Mouse (Mus musculus): ENCODE results near the gene Hexb. TPM values are rescaled to one million over a fixed set of nuclear protein-coding genes. Genes with fewer than 3 reads are reported as not detected.

Gene Hexb
- polyA plus RNA-seq, 1 experiment from 2014 or later = 45.2 TPM

GRCm38 (mm10) chr13:97239343-97240180 lies 41.4 kb upstream of the Hexb start:
- H3K27ac ChIP-seq (replicated peaks) = peak overlapping the region; percentile 95
- peak; percentile 43; the same call in 1 of the 2 replicates for ATAC-seq (ENCODE audit: low FRiP score, low read depth)
- no peaks in the 10 kb centered on the region for H3K27me3 ChIP-seq
- no peaks in the 10 kb centered on the region for H3K9me3 ChIP-seq
- peak overlapping the region; percentile 86 for H3K4me3 ChIP-seq
- no peaks in the 10 kb centered on the region for H3K36me3 ChIP-seq
- H3K4me1 ChIP-seq (replicated peaks) = peaks cover 58% of the 10 kb centered on the region
- peak overlapping the region; percentile 91 for H3K4me2 ChIP-seq
- no peak overlapping the region for H3K9ac ChIP-seq
- 4% methylated on average over 23 of the region's 23 CpGs for WGBS

- ATAC-seq (ENCODE audit: low FRiP score, low read depth) = no peak
- H3K4me1 ChIP-seq (replicated peaks) = peaks cover 46% of the 10 kb centered on the region
Observed at GRCm38 (mm10) chr13:97238181-97238981, 40.2 kb upstream of the Hexb start.

GRCm38 (mm10) chr13:97237700-97238099 lies 39.5 kb upstream of the Hexb start:
- Histone ChIP-seq H3K36me3 (no peaks in the 10 kb centered on the region), H3K9me3 (no peaks in the 10 kb centered on the region), H3K4me2 (no peak overlapping the region), H3K4me1 (replicated peaks) (peaks cover 40% of the 10 kb centered on the region), H3K27me3 (no peaks in the 10 kb centered on the region), H3K4me3 (no peak overlapping the region), H3K9ac (no peak overlapping the region), H3K27ac (replicated peaks) (peak overlapping the region; percentile 5; the same call in 1 of the 2 replicates)
- 21% methylated on average over 3 of the region's 3 CpGs for WGBS
- ATAC-seq (ENCODE audit: low FRiP score, low read depth) = no peak

More at GRCm38 (mm10) chr13:97238181-97238981, 40.2 kb upstream of the Hexb start:
- Histone ChIP-seq H3K9me3 (no peaks in the 10 kb centered on the region), H3K4me3 (no peak overlapping the region), H3K27ac (replicated peaks) (peak overlapping the region; percentile 95; the same call in 1 of the 2 replicates), H3K4me2 (no peak overlapping the region), H3K36me3 (no peaks in the 10 kb centered on the region), H3K9ac (no peak overlapping the region), H3K27me3 (no peaks in the 10 kb centered on the region)
- WGBS = 58% methylated on average over 16 of the region's 16 CpGs

- no peak overlapping the region for H3K9ac ChIP-seq
- no peak for ATAC-seq (ENCODE audit: low FRiP score, low read depth)
- H3K27ac ChIP-seq (replicated peaks) = no peak overlapping the region
- no peaks in the 10 kb centered on the region for H3K27me3 ChIP-seq
- no peak overlapping the region for H3K4me3 ChIP-seq
- peaks cover 32% of the 10 kb centered on the region for H3K4me1 ChIP-seq (replicated peaks)
- H3K4me2 ChIP-seq = no peak overlapping the region
- H3K36me3 ChIP-seq = no peaks in the 10 kb centered on the region
- WGBS = 46% methylated on average over 6 of the region's 6 CpGs
- H3K9me3 ChIP-seq = no peaks in the 10 kb centered on the region
Observed at GRCm38 (mm10) chr13:97235911-97236310, 37.8 kb upstream of the Hexb start.

- Histone ChIP-seq H3K4me3 (peak overlapping the region; percentile 42), H3K27me3 (no peaks in the 10 kb centered on the region), H3K36me3 (no peaks in the 10 kb centered on the region), H3K4me2 (peak overlapping the region; percentile 68), H3K9me3 (no peaks in the 10 kb centered on the region), H3K9ac (peak overlapping the region; percentile 49; the same call in 1 of the 2 replicates), H3K27ac (replicated peaks) (no peak overlapping the region), H3K4me1 (replicated peaks) (peaks cover 25% of the 10 kb centered on the region)
- 16% methylated on average over 17 of the region's 17 CpGs for WGBS
- peak; percentile 83; the same call in 1 of the 2 replicates for ATAC-seq (ENCODE audit: low FRiP score, low read depth)
Observed at GRCm38 (mm10) chr13:97234785-97235417, 36.7 kb upstream of the Hexb start.

- Histone ChIP-seq H3K4me3 (no peak overlapping the region), H3K4me2 (no peak overlapping the region), H3K36me3 (no peaks in the 10 kb centered on the region), H3K9ac (no peak overlapping the region), H3K27me3 (no peaks in the 10 kb centered on the region), H3K9me3 (no peaks in the 10 kb centered on the region), H3K4me1 (replicated peaks) (peaks cover 8% of the 10 kb centered on the region; the same call in 1 of the 2 replicates), H3K27ac (replicated peaks) (no peak overlapping the region)
- ATAC-seq (ENCODE audit: low FRiP score, low read depth) = no peak
- WGBS = 74% methylated on average over 2 of the region's 2 CpGs
Observed at GRCm38 (mm10) chr13:97233092-97233491, 34.9 kb upstream of the Hexb start.

- Histone ChIP-seq H3K9ac (no peak overlapping the region), H3K4me1 (replicated peaks) (0 out of 2 replicates have a peak, but pooled peaks cover 5% of the 10 kb centered on the region), H3K9me3 (no peaks in the 10 kb centered on the region), H3K36me3 (no peaks in the 10 kb centered on the region), H3K27me3 (no peaks in the 10 kb centered on the region), H3K27ac (replicated peaks) (no peak overlapping the region), H3K4me2 (no peak overlapping the region), H3K4me3 (no peak overlapping the region)
- WGBS = 81% methylated on average over 3 of the region's 3 CpGs
- ATAC-seq (ENCODE audit: low FRiP score, low read depth) = no peak
Observed at GRCm38 (mm10) chr13:97230101-97230500, 31.9 kb upstream of the Hexb start.

- whole genome bisulfite sequencing = 93% methylated on average over 3 of the region's 3 CpGs
- ATAC-seq (ENCODE audit: low FRiP score, low read depth) = no peak
- no peaks in the 10 kb centered on the region for H3K9me3 ChIP-seq
- H3K27ac ChIP-seq (replicated peaks) = no peak overlapping the region
- H3K4me1 ChIP-seq (replicated peaks) = 0 out of 2 replicates have a peak, but pooled peaks cover 4% of the 10 kb centered on the region
- H3K27me3 ChIP-seq = no peaks in the 10 kb centered on the region
- H3K36me3 ChIP-seq = no peaks in the 10 kb centered on the region
- H3K4me3 ChIP-seq = no peak overlapping the region
- H3K4me2 ChIP-seq = no peak overlapping the region
- no peak overlapping the region for H3K9ac ChIP-seq
Observed at GRCm38 (mm10) chr13:97227795-97228194, 29.6 kb upstream of the Hexb start.

- 78% methylated on average over 17 of the region's 17 CpGs for WGBS
- no peak for ATAC-seq (ENCODE audit: low FRiP score, low read depth)
- no peak overlapping the region for H3K9ac ChIP-seq
- H3K4me1 ChIP-seq (replicated peaks) = 0 out of 2 replicates have a peak, but pooled peaks cover 4% of the 10 kb centered on the region
- no peak overlapping the region for H3K4me3 ChIP-seq
- H3K4me2 ChIP-seq = no peak overlapping the region
- no peaks in the 10 kb centered on the region for H3K27me3 ChIP-seq
- H3K36me3 ChIP-seq = no peaks in the 10 kb centered on the region
- H3K9me3 ChIP-seq = no peaks in the 10 kb centered on the region
- no peak overlapping the region for H3K27ac ChIP-seq (replicated peaks)
Observed at GRCm38 (mm10) chr13:97225130-97225529, 27.0 kb upstream of the Hexb start.

GRCm38 (mm10) chr13:97224341-97224982 lies 26.3 kb upstream of the Hexb start:
- no peak overlapping the region for H3K4me3 ChIP-seq
- no peaks in the 10 kb centered on the region for H3K9me3 ChIP-seq
- no peak overlapping the region for H3K4me2 ChIP-seq
- no peak overlapping the region for H3K27ac ChIP-seq (replicated peaks)
- WGBS = 86% methylated on average over 10 of the region's 10 CpGs
- no peaks in the 10 kb centered on the region for H3K36me3 ChIP-seq
- H3K27me3 ChIP-seq = no peaks in the 10 kb centered on the region
- ATAC-seq (ENCODE audit: low FRiP score, low read depth) = no peak
- no peak overlapping the region for H3K9ac ChIP-seq
- H3K4me1 ChIP-seq (replicated peaks) = 0 out of 2 replicates have a peak, but pooled peaks cover 4% of the 10 kb centered on the region

- Histone ChIP-seq H3K9me3 (no peaks in the 10 kb centered on the region), H3K27ac (replicated peaks) (no peak overlapping the region), H3K36me3 (no peaks in the 10 kb centered on the region), H3K4me1 (replicated peaks) (0 out of 2 replicates have a peak, but pooled peaks cover 4% of the 10 kb centered on the region), H3K4me2 (no peak overlapping the region), H3K27me3 (no peaks in the 10 kb centered on the region), H3K9ac (no peak overlapping the region), H3K4me3 (no peak overlapping the region)
- WGBS = 82% methylated on average over 8 of the region's 8 CpGs
- ATAC-seq (ENCODE audit: low FRiP score, low read depth) = no peak
Observed at GRCm38 (mm10) chr13:97223856-97224255, 25.7 kb upstream of the Hexb start.
